Mouse (Mus musculus): Measurements from ENCODE around the gene Anapc10. TPM values are rescaled to one million over a fixed set of nuclear protein-coding genes. Genes with fewer than 3 reads are reported as not detected.
A peak's percentile ranks its signal among the peaks of the same experiment; 100 is the strongest.
"Not testable (repeated sequence)": the region's sequence is repeated elsewhere in the genome, so short reads cannot be mapped to it uniquely, and the experiment has no call there.

The Anapc10 gene
- polyA plus RNA-seq (2015; fragmentation: Nextera tagmentation; extraction: Ambion mirVana) = 19.8 and 20.5 TPM in 2 replicates

- Histone ChIP-seq H3K36me3 (peaks cover 15% of the 10 kb centered on the region), H3K9me3 (replicated peaks) (no peaks in the 10 kb centered on the region), H3K4me2 (peak within 1 kb of the TSS; percentile 81), H3K27ac (peak within 1 kb of the TSS; percentile 86), H3K4me1 (replicated peaks) (peaks cover 8% of the 10 kb centered on the region; the same call in 1 of the 2 replicates), H3K27me3 (no peaks in the 10 kb centered on the region), H3K9ac (peak within 1 kb of the TSS; percentile 85), H3K4me3 (peak within 1 kb of the TSS; percentile 83)
- under 1% methylated on average over 73 of the region's 73 CpGs for WGBS
- ATAC-seq (replicated peaks; ENCODE audit: insufficient number of reproducible peaks, insufficient read depth, low FRiP score, low read depth) = peak; percentile 97
These were observed at the start of gene Anapc10, which contains the start of gene Abce1 for GRCm38 (mm10) chr8:79711064-79711961. Gene Anapc10 (plus strand): TSS chr8:79711820. Gene Abce1 (minus strand): TSS chr8:79711740.

GRCm38 (mm10) chr8:79676461-79676860 lies 35.2 kb upstream of the Anapc10 start:
- Histone ChIP-seq H3K4me2 (no peak overlapping the region), H3K27me3 (no peaks in the 10 kb centered on the region), H3K4me3 (no peak overlapping the region), H3K9ac (no peak overlapping the region), H3K36me3 (peaks cover 43% of the 10 kb centered on the region), H3K4me1 (replicated peaks) (peaks cover 4% of the 10 kb centered on the region), H3K9me3 (replicated peaks) (no peaks in the 10 kb centered on the region), H3K27ac (no peak overlapping the region)
- ATAC-seq (replicated peaks; ENCODE audit: insufficient number of reproducible peaks, insufficient read depth, low FRiP score, low read depth) = no peak
- 79% methylated on average over 4 of the region's 4 CpGs for WGBS

- Histone ChIP-seq H3K27me3 (no peaks in the 10 kb centered on the region), H3K9ac (no peak overlapping the region), H3K36me3 (peaks cover 33% of the 10 kb centered on the region), H3K4me2 (no peak overlapping the region), H3K4me3 (no peak overlapping the region), H3K9me3 (replicated peaks) (no peaks in the 10 kb centered on the region), H3K27ac (no peak overlapping the region), H3K4me1 (replicated peaks) (peaks cover 4% of the 10 kb centered on the region)
- WGBS = 59% methylated on average over 5 of the region's 5 CpGs
- ATAC-seq (replicated peaks; ENCODE audit: insufficient number of reproducible peaks, insufficient read depth, low FRiP score, low read depth) = no peak
These were observed 32.6 kb upstream of the Anapc10 start for GRCm38 (mm10) chr8:79679005-79679404.

- not testable (repeated sequence) for ATAC-seq (replicated peaks; ENCODE audit: insufficient number of reproducible peaks, insufficient read depth, low FRiP score, low read depth); H3K27me3 ChIP-seq; H3K4me1 ChIP-seq (replicated peaks); H3K27ac ChIP-seq; H3K9me3 ChIP-seq (replicated peaks)
- H3K9ac ChIP-seq = peak overlapping the region; percentile 53
- peak overlapping the region; percentile 64 for H3K4me3 ChIP-seq
- peak overlapping the region; percentile 84 for H3K4me2 ChIP-seq
- H3K36me3 ChIP-seq = peaks cover 33% of the 10 kb centered on the region
- 31% methylated on average over 10 of the region's 10 CpGs for WGBS
These were observed 31.5 kb upstream of the Anapc10 start for GRCm38 (mm10) chr8:79680083-79680482.

- Histone ChIP-seq H3K4me2 (peak overlapping the region; percentile 84), H3K36me3 (peaks cover 35% of the 10 kb centered on the region), H3K27me3 (no peaks in the 10 kb centered on the region), H3K27ac (no peak overlapping the region), H3K4me3 (peak overlapping the region; percentile 64), H3K9me3 (replicated peaks) (no peaks in the 10 kb centered on the region), H3K9ac (peak overlapping the region; percentile 53), H3K4me1 (replicated peaks) (peaks cover 4% of the 10 kb centered on the region)
- 2% methylated on average over 34 of the region's 34 CpGs for WGBS
- ATAC-seq (replicated peaks; ENCODE audit: insufficient number of reproducible peaks, insufficient read depth, low FRiP score, low read depth) = peak; percentile 74
These were observed 31.1 kb upstream of the Anapc10 start for GRCm38 (mm10) chr8:79680555-79680954.

- H3K27ac ChIP-seq = no peak overlapping the region
- peaks cover 4% of the 10 kb centered on the region for H3K4me1 ChIP-seq (replicated peaks)
- H3K4me2 ChIP-seq = peak overlapping the region; percentile 84
- H3K27me3 ChIP-seq = no peaks in the 10 kb centered on the region
- 35% methylated on average over 2 of the region's 2 CpGs for WGBS
- peaks cover 37% of the 10 kb centered on the region for H3K36me3 ChIP-seq
- no peak for ATAC-seq (replicated peaks; ENCODE audit: insufficient number of reproducible peaks, insufficient read depth, low FRiP score, low read depth)
- peak overlapping the region; percentile 53 for H3K9ac ChIP-seq
- no peaks in the 10 kb centered on the region for H3K9me3 ChIP-seq (replicated peaks)
- H3K4me3 ChIP-seq = peak overlapping the region; percentile 64
These were observed 30.7 kb upstream of the Anapc10 start for GRCm38 (mm10) chr8:79680965-79681364.

- H3K36me3 ChIP-seq = peaks cover 71% of the 10 kb centered on the region
- not testable (repeated sequence) for H3K4me2 ChIP-seq; H3K9ac ChIP-seq; H3K9me3 ChIP-seq (replicated peaks); ATAC-seq (replicated peaks; ENCODE audit: insufficient number of reproducible peaks, insufficient read depth, low FRiP score, low read depth); H3K4me3 ChIP-seq; H3K27ac ChIP-seq; H3K27me3 ChIP-seq; H3K4me1 ChIP-seq (replicated peaks)
- 90% methylated on average over 5 of the region's 5 CpGs for WGBS
These were observed 25.7 kb upstream of the Anapc10 start for GRCm38 (mm10) chr8:79685927-79686326.

GRCm38 (mm10) chr8:79692531-79692930 lies 19.1 kb upstream of the Anapc10 start:
- Histone ChIP-seq H3K9me3 (replicated peaks) (no peaks in the 10 kb centered on the region), H3K36me3 (peaks cover 66% of the 10 kb centered on the region), H3K27ac (no peak overlapping the region), H3K9ac (no peak overlapping the region), H3K4me1 (replicated peaks) (no peaks in the 10 kb centered on the region), H3K4me3 (no peak overlapping the region), H3K27me3 (no peaks in the 10 kb centered on the region), H3K4me2 (no peak overlapping the region)
- no peak for ATAC-seq (replicated peaks; ENCODE audit: insufficient number of reproducible peaks, insufficient read depth, low FRiP score, low read depth)
- 86% methylated on average over 2 of the region's 2 CpGs for WGBS

- no peak overlapping the region for H3K4me2 ChIP-seq
- H3K27me3 ChIP-seq = no peaks in the 10 kb centered on the region
- H3K27ac ChIP-seq = no peak overlapping the region
- H3K36me3 ChIP-seq = peaks cover 46% of the 10 kb centered on the region
- no peak overlapping the region for H3K9ac ChIP-seq
- H3K9me3 ChIP-seq (replicated peaks) = no peaks in the 10 kb centered on the region
- peaks cover 5% of the 10 kb centered on the region; the same call in 1 of the 2 replicates for H3K4me1 ChIP-seq (replicated peaks)
- ATAC-seq (replicated peaks; ENCODE audit: insufficient number of reproducible peaks, insufficient read depth, low FRiP score, low read depth) = no peak
- 95% methylated on average over 3 of the region's 3 CpGs for WGBS
- no peak overlapping the region for H3K4me3 ChIP-seq
These were observed 4.9 kb upstream of the Anapc10 start for GRCm38 (mm10) chr8:79706687-79707086.

GRCm38 (mm10) chr8:79712676-79713075 lies 1.1 kb downstream of the Anapc10 start:
- ATAC-seq (replicated peaks; ENCODE audit: insufficient number of reproducible peaks, insufficient read depth, low FRiP score, low read depth) = no peak
- H3K27ac ChIP-seq = no peak overlapping the region
- peaks cover 16% of the 10 kb centered on the region for H3K36me3 ChIP-seq
- WGBS = 37% methylated on average over 6 of the region's 6 CpGs
- no peak overlapping the region for H3K4me3 ChIP-seq
- peak overlapping the region; percentile 49 for H3K4me2 ChIP-seq
- H3K9me3 ChIP-seq (replicated peaks) = no peaks in the 10 kb centered on the region
- peaks cover 8% of the 10 kb centered on the region; the same call in 1 of the 2 replicates for H3K4me1 ChIP-seq (replicated peaks)
- H3K27me3 ChIP-seq = no peaks in the 10 kb centered on the region
- H3K9ac ChIP-seq = no peak overlapping the region

GRCm38 (mm10) chr8:79721537-79721936 lies 9.9 kb downstream of the Anapc10 start:
- no peaks in the 10 kb centered on the region for H3K27me3 ChIP-seq
- H3K4me1 ChIP-seq (replicated peaks) = no peaks in the 10 kb centered on the region
- no peak overlapping the region for H3K4me3 ChIP-seq
- ATAC-seq (replicated peaks; ENCODE audit: insufficient number of reproducible peaks, insufficient read depth, low FRiP score, low read depth) = no peak
- H3K9ac ChIP-seq = no peak overlapping the region
- H3K9me3 ChIP-seq (replicated peaks) = no peaks in the 10 kb centered on the region
- H3K4me2 ChIP-seq = no peak overlapping the region
- no peak overlapping the region for H3K27ac ChIP-seq
- H3K36me3 ChIP-seq = peaks cover 30% of the 10 kb centered on the region

- Histone ChIP-seq H3K9me3 (replicated peaks) (no peaks in the 10 kb centered on the region), H3K27ac (no peak overlapping the region), H3K9ac (no peak overlapping the region), H3K4me2 (no peak overlapping the region), H3K36me3 (peaks cover 23% of the 10 kb centered on the region), H3K4me1 (replicated peaks) (no peaks in the 10 kb centered on the region), H3K4me3 (no peak overlapping the region), H3K27me3 (no peaks in the 10 kb centered on the region)
- no peak for ATAC-seq (replicated peaks; ENCODE audit: insufficient number of reproducible peaks, insufficient read depth, low FRiP score, low read depth)
These were observed 11.7 kb downstream of the Anapc10 start for GRCm38 (mm10) chr8:79723308-79723707.
